Mouse (Mus musculus) cortical plate, adult 2 months (tissue): ENCODE measurements around the gene Zfp143. TPM values are rescaled to one million over a fixed set of nuclear protein-coding genes. Genes with fewer than 3 reads are reported as not detected.
"Not testable (repeated sequence)": the region's sequence is repeated elsewhere in the genome, so short reads cannot be mapped to it uniquely, and the experiment has no call there.

Experiments
- H3K27ac ChIP-seq: fragments of 200-500 bp; 2 replicates; pipeline ENCODE4 v1.5.1; 2012; ENCODE audit warnings: low read length, control low read depth, inconsistent platforms; ENCODE audit not compliant: insufficient read depth
- H3K4me1 ChIP-seq: fragments of 200-500 bp; 2 replicates; pipeline ENCODE4 v1.6.1; 2011; ENCODE audit warnings: low read length; ENCODE audit not compliant: control insufficient read depth, insufficient read depth
- H3K4me3 ChIP-seq: fragments of 200-500 bp; 2 replicates; pipeline ENCODE4 v1.5.1; 2011; ENCODE audit warnings: mild to moderate bottlenecking, low read length, control low read depth; ENCODE audit not compliant: insufficient read depth
- CTCF ChIP-seq: fragments of 200-500 bp; IDR thresholded peaks from 2 replicates; pipeline ENCODE4 v1.5.1; 2011; ENCODE audit warnings: mild to moderate bottlenecking, control low read depth, low read length; ENCODE audit not compliant: insufficient read depth; ENCODE audit errors: extremely low read depth
- POLR2A ChIP-seq: fragments of 200-500 bp; IDR thresholded peaks from 2 replicates; pipeline ENCODE4 v1.6.1; 2011; ENCODE audit warnings: mild to moderate bottlenecking, low read length, control low read depth; ENCODE audit not compliant: insufficient read depth; ENCODE audit errors: extremely low read depth
- polyA plus RNA-seq: library from polyadenylated mRNA; depleted of rRNA; stranded (reverse); fragments of >200 nt; gene quantifications from 2 replicates; pipeline ENCODE4 v1.2.3, GENCODE M21; 2012; rRNA removed

Gene Zfp143
- polyA plus RNA-seq, 1 experiment: 10.1 TPM

GRCm38 (mm10) chr7:110128566-110128965, 67.5 kb downstream of the Zfp143 start:
- Histone ChIP-seq H3K4me1 (no peaks in the 10 kb centered on the region), H3K27ac (no peak overlapping the region), H3K4me3 (no peak overlapping the region)
- TF ChIP-seq CTCF (no peak), POLR2A (no peak)

- H3K27ac ChIP-seq, H3K4me1 ChIP-seq, H3K4me3 ChIP-seq: not testable (repeated sequence)
Measured at GRCm38 (mm10) chr7:110132272-110132671, 71.3 kb downstream of the Zfp143 start.

GRCm38 (mm10) chr7:110133988-110134387, 73.0 kb downstream of the Zfp143 start:
- H3K27ac ChIP-seq: no peak overlapping the region
- no peak for TF ChIP-seq CTCF
- no peak for TF ChIP-seq POLR2A
- no peak overlapping the region for H3K4me3 ChIP-seq
- H3K4me1 ChIP-seq: no peaks in the 10 kb centered on the region

- TF ChIP-seq POLR2A (no peak), CTCF (no peak)
- H3K4me1 ChIP-seq: no peaks in the 10 kb centered on the region
- H3K27ac ChIP-seq: no peak overlapping the region
- no peak overlapping the region for H3K4me3 ChIP-seq
Measured at GRCm38 (mm10) chr7:110138538-110138937, 77.5 kb downstream of the Zfp143 start.

- Histone ChIP-seq H3K4me1 (no peaks in the 10 kb centered on the region), H3K27ac (no peak overlapping the region), H3K4me3 (no peak overlapping the region)
- no peak for TF ChIP-seq CTCF
- no peak for TF ChIP-seq POLR2A
Measured at GRCm38 (mm10) chr7:110143863-110144262, 82.8 kb downstream of the Zfp143 start.

Other genes with a start within 250 kb of the Zfp143 start
- 0.35 and 0.57 TPM in 2 replicates for gene Scube2, start 195.5 kb upstream of the Zfp143 start, polyA plus RNA-seq
- 214 and 216 TPM in 2 replicates for gene Dennd5a, start 100.7 kb upstream of the Zfp143 start, polyA plus RNA-seq
- gene Tmem41b, start 74.3 kb upstream of the Zfp143 start, polyA plus RNA-seq: 39.0 TPM in 2 replicates
- 44.7 and 45.4 TPM in 2 replicates for gene Ipo7, start 42.9 kb upstream of the Zfp143 start, polyA plus RNA-seq
- 15.2 and 15.4 TPM in 2 replicates for gene Wee1, start 60.8 kb downstream of the Zfp143 start, polyA plus RNA-seq
- 9.8 and 10.5 TPM in 2 replicates for gene Swap70, start 160.5 kb downstream of the Zfp143 start, polyA plus RNA-seq